ENCODE assay signal across 8 mouse cellular contexts in the genomic region with DNA sequence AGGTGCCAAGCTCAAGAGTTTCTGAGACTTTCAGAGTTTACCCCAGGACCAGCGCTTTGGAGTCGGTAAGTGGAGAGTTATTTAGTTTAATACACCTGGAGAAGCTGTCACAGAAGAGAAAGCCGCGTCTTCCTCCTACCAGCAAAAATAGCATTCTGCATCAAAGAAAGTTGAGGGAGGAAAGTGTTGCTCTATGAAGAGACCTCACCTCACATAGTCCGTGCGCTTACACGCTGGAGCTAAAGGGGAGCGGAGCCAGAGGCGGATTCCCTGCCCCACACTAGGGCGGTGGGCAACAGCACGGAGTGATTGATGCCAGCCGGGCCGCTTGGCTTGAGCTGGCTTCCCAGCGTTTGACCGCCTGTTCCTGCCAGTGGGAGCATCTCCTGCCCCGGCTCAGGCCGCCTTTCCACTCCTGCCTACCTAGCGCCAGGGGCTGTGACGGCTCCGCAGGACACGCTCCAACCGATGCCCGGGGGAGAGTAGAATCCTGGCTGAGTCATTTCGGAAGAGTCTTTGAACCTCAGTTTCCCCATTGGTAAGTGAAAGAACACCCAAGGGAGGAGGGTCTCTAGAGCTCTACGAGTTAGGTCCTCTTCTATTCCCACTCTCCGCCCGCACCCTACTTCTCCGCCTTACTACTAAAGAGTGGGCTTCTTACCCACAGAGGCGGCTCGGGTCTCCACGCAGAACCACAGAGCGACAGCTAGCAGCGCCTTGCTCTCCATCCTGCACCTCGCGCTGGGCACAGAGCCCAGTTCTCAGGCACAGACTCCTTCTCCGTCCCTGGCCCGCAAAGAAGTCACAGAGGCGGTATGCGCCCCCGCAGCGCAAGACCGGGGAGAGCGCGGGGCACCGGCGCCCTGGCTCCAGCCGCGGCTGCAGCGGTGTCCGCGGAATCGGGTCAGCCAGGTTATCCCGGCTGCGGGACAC. TPM values are rescaled to one million over a fixed set of nuclear protein-coding genes. Genes with fewer than 3 reads are reported as not detected.
DNase-seq lines count a peak whose midpoint lies in the region; ATAC-seq lines count a peak whose summit lies in the region.

No protein-coding gene starts in this region.

- H3K4me3 ChIP-seq in kidney, embryonic 14.5 days (ENCODE audit: low read length), result peak overlapping the region; percentile 59
- H3K4me3 ChIP-seq in forebrain, embryonic 11.5 days (ENCODE audit: low read depth, low read length), result peak overlapping the region; percentile 53
- H3K4me3 ChIP-seq in intestine, embryonic 16.5 days (ENCODE audit: low read length), result peak overlapping the region; percentile 69

- H3K27ac ChIP-seq in kidney, embryonic 14.5 days (ENCODE audit: low read depth, low read length), result no peak overlapping the region; the same call in 1 of the 2 replicates
- H3K27ac ChIP-seq in forebrain, embryonic 11.5 days (ENCODE audit: low read depth, low read length), result no peak overlapping the region
- peak overlapping the region; percentile 49; the same call in 1 of the 2 replicates for H3K27ac ChIP-seq in intestine, embryonic 16.5 days (ENCODE audit: low read length)

- H3K4me1 ChIP-seq in kidney, embryonic 14.5 days (ENCODE audit: control insufficient read depth, insufficient read depth, low read length), result no peaks in the 10 kb centered on the region
- peaks cover 10% of the 10 kb centered on the region; the same call in 1 of the 2 replicates for H3K4me1 ChIP-seq in forebrain, embryonic 11.5 days (replicated peaks; ENCODE audit: control insufficient read depth, insufficient read depth, low read length)
- H3K4me1 ChIP-seq in intestine, embryonic 16.5 days (ENCODE audit: control insufficient read depth, insufficient read depth, low read length), result peaks cover 13% of the 10 kb centered on the region

- H3K27me3 ChIP-seq in kidney, embryonic 14.5 days (ENCODE audit: control insufficient read depth, insufficient read depth, low read length), result peaks cover 29% of the 10 kb centered on the region; the same call in 1 of the 2 replicates
- H3K27me3 ChIP-seq in forebrain, embryonic 11.5 days (ENCODE audit: control insufficient read depth, insufficient read depth, low read length), result peaks cover 45% of the 10 kb centered on the region
- peaks cover 32% of the 10 kb centered on the region for H3K27me3 ChIP-seq in intestine, embryonic 16.5 days (replicated peaks; ENCODE audit: control insufficient read depth, insufficient read depth, low read length)

- no peak for DNase-seq in kidney, adult 18-20 months
- DNase-seq in brain, adult 2 months (ENCODE audit: low read depth, low spot score), result peak; percentile 31
- DNase-seq in forebrain, embryonic 11.5 days (ENCODE audit: low spot score), result peak; percentile 59
- DNase-seq in lung, postnatal 14 days, result peak; percentile 13
- DNase-seq in right cerebral cortex, postnatal 10 days (ENCODE audit: low spot score in 2 of 2), result peak; percentile 41 to 43
- no peak for DNase-seq in gastrocnemius, postnatal 25 days

- WGBS in kidney, embryonic 14.5 days, result 2% methylated on average over 54 of the region's 54 CpGs
- 1% methylated on average over 54 of the region's 54 CpGs for WGBS in forebrain, embryonic 11.5 days
- WGBS in intestine, embryonic 16.5 days, result 1% methylated on average over 54 of the region's 54 CpGs

- H3K9ac ChIP-seq in kidney, embryonic 14.5 days (ENCODE audit: low read depth, low read length), result peak overlapping the region; percentile 59
- peak overlapping the region; percentile 63 for H3K9ac ChIP-seq in forebrain, embryonic 11.5 days (ENCODE audit: low read length)
- H3K9ac ChIP-seq in intestine, embryonic 16.5 days (ENCODE audit: low read depth, low read length), result peak overlapping the region; percentile 71

- H3K36me3 ChIP-seq in kidney, embryonic 14.5 days (ENCODE audit: control insufficient read depth, insufficient read depth, low read length), result no peaks in the 10 kb centered on the region
- no peaks in the 10 kb centered on the region for H3K36me3 ChIP-seq in forebrain, embryonic 11.5 days (ENCODE audit: control insufficient read depth, insufficient read depth, low read length)
- H3K36me3 ChIP-seq in intestine, embryonic 16.5 days (ENCODE audit: control insufficient read depth, insufficient read depth, low read length), result no peaks in the 10 kb centered on the region

- H3K4me2 ChIP-seq in kidney, embryonic 14.5 days (replicated peaks; ENCODE audit: low read depth, low read length), result peak overlapping the region; percentile 92
- peak overlapping the region; percentile 97 for H3K4me2 ChIP-seq in forebrain, embryonic 11.5 days (ENCODE audit: low read depth, low read length, severe bottlenecking)
- H3K4me2 ChIP-seq in intestine, embryonic 16.5 days (ENCODE audit: low read depth, low read length), result peak overlapping the region; percentile 97

- ATAC-seq in kidney, embryonic 14.5 days (ENCODE audit: low FRiP score, low TSS enrichment), result peak; percentile 77; the same call in 1 of the 2 replicates
- peak; percentile 62 for ATAC-seq in forebrain, embryonic 11.5 days (replicated peaks; ENCODE audit: low FRiP score)
- ATAC-seq in intestine, embryonic 16.5 days, result no peak; the same call in 1 of the 2 replicates

- H3K9me3 ChIP-seq in kidney, embryonic 14.5 days (ENCODE audit: control insufficient read depth, low read length), result 0 out of 2 replicates have a peak, but pooled peaks cover 4% of the 10 kb centered on the region
- H3K9me3 ChIP-seq in forebrain, embryonic 11.5 days (ENCODE audit: control insufficient read depth, low read length), result no peaks in the 10 kb centered on the region
- H3K9me3 ChIP-seq in intestine, embryonic 16.5 days (ENCODE audit: control insufficient read depth, low read length), result 0 out of 2 replicates have a peak, but pooled peaks cover 2% of the 10 kb centered on the region

RNA-seq across cellular contexts. Expression of gene Kdr, which starts 0.6 kb away (rescaled TPM):
- polyA plus RNA-seq in kidney, embryonic 14.5 days (2014; fragmentation: Nextera tagmentation; extraction: Ambion mirVana), result 18.4 and 39.5 TPM in 2 replicates
- 28.8 and 28.9 TPM in 2 replicates for polyA plus RNA-seq in forebrain, embryonic 11.5 days (2014; fragmentation: Nextera tagmentation; extraction: Ambion mirVana)
- 19.6 and 21.6 TPM in 2 replicates for polyA plus RNA-seq in intestine, embryonic 16.5 days (2015; fragmentation: Nextera tagmentation; extraction: Ambion mirVana)
- 10 to 100 TPM; 13.7 to 19.4 TPM for total RNA-seq in gastrocnemius, postnatal 25 days (2021)

Comparison
In these comparisons a context has a peak if more than half of its experiments do, and no peak if none do; other contexts are left out.
1. DNase-seq: peak in brain, adult 2 months (single experiment), forebrain, embryonic 11.5 days (single experiment), lung, postnatal 14 days (single experiment) and right cerebral cortex, postnatal 10 days (2 of 2); none in kidney, adult 18-20 months (single experiment) and gastrocnemius, postnatal 25 days (single experiment).
2. Peak in every context shown above with its lines, with median percentiles within 50 percentile points of each other: H3K4me2 ChIP-seq, H3K4me3 ChIP-seq and H3K9ac ChIP-seq.